Mouse (Mus musculus) CH12.LX (cell line): ENCODE measurements around the gene Dclk2.

Source experiments
- CHD2 ChIP-seq: IDR thresholded peaks from 2 replicates; pipeline ENCODE4 v1.6.1; 2011; ENCODE audit warnings: low read length, improper control_type of control experiment
- CTCF ChIP-seq, 2 experiments: IDR thresholded peaks in 1 of 2; conservative IDR thresholded peaks in 1 of 2; 2 replicates each; pipeline ENCODE4 v1.5.1; 2011 to 2012; ENCODE audit warnings: low read depth in 2 of 2, low read length in 2 of 2, improper control_type of control experiment in 1 of 2, inconsistent platforms in 1 of 2, mild to moderate bottlenecking in 1 of 2, moderate library complexity in 1 of 2
- ELF1 ChIP-seq: IDR thresholded peaks from 2 replicates; pipeline ENCODE4 v1.6.1; 2014; ENCODE audit warnings: low read depth, mild to moderate bottlenecking, inconsistent platforms, low read length, improper control_type of control experiment
- EP300 ChIP-seq: IDR thresholded peaks from 2 replicates; pipeline ENCODE4 v1.6.1; 2011; ENCODE audit warnings: low read length, improper control_type of control experiment
- HCFC1 ChIP-seq: IDR thresholded peaks from 2 replicates; pipeline ENCODE4 v1.6.1; 2012; ENCODE audit warnings: low read depth, mild to moderate bottlenecking, inconsistent platforms, low read length, improper control_type of control experiment
- MAX ChIP-seq: IDR thresholded peaks from 2 replicates; pipeline ENCODE4 v1.6.1; 2011; ENCODE audit warnings: low read length, improper control_type of control experiment
- MEF2A ChIP-seq: IDR thresholded peaks from 2 replicates; pipeline ENCODE4 v1.6.1; 2014; ENCODE audit warnings: low read depth, mild to moderate bottlenecking, inconsistent platforms, low read length, improper control_type of control experiment, borderline replicate concordance
- NRF1 ChIP-seq: IDR thresholded peaks from 2 replicates; pipeline ENCODE4 v1.6.1; 2014; ENCODE audit warnings: low read depth, mild to moderate bottlenecking, inconsistent platforms, low read length, improper control_type of control experiment, moderate library complexity
- POLR2A ChIP-seq: IDR thresholded peaks from 2 replicates; pipeline ENCODE4 v1.6.1; 2011; ENCODE audit warnings: low read depth, mild to moderate bottlenecking, improper control_type of control experiment, low read length
- SIN3A ChIP-seq: IDR thresholded peaks from 2 replicates; pipeline ENCODE4 v1.6.1; 2012; ENCODE audit warnings: low read length, improper control_type of control experiment, inconsistent platforms
- SMC3 ChIP-seq: IDR thresholded peaks from 2 replicates; pipeline ENCODE4 v1.6.1; 2011; ENCODE audit warnings: low read depth, low read length, improper control_type of control experiment
- TCF12 ChIP-seq: IDR thresholded peaks from 2 replicates; pipeline ENCODE4 v1.6.1; 2014; ENCODE audit warnings: low read depth, mild to moderate bottlenecking, inconsistent platforms, low read length, improper control_type of control experiment
- USF1 ChIP-seq: IDR thresholded peaks from 2 replicates; pipeline ENCODE4 v1.6.1; 2014; ENCODE audit warnings: low read depth, mild to moderate bottlenecking, inconsistent platforms, low read length, improper control_type of control experiment
- USF2 ChIP-seq: conservative IDR thresholded peaks from 2 replicates; pipeline ENCODE4 v1.6.1; 2011; ENCODE audit warnings: low read depth, low read length, improper control_type of control experiment

DNA sequence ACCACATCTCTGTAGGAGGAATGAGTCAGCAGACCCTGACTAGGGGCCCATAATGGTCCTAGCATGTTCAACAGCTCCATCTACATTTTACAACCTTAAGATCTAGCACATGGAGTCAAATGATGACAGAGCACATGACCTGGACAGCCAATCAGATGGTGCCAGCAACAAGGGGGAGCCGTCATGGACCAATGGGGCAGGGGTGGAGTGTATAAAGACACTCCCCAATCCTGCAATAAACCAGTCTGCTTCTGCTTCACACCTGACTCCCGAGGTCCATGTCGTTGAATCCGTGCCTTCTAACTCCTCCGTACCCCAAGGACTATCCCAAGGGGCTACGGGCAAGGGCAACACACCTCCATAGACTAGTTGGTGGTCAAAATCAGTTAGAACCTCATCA lies 101.3 kb downstream of the Dclk2 start:
- TF ChIP-seq CTCF (conservative IDR thresholded peaks at IDR 0.05 in 1 of 2, IDR thresholded peaks at IDR 0.05 in 1 of 2; ENCODE audit: low read depth in 2 of 2, low read length in 2 of 2) = no peak
- no peak for TF ChIP-seq EP300
- no peak for TF ChIP-seq SMC3
- TF ChIP-seq CHD2 = no peak
- no peak for TF ChIP-seq ELF1
- no peak for TF ChIP-seq POLR2A
- TF ChIP-seq NRF1 = no peak
- TF ChIP-seq HCFC1 = no peak
- no peak for TF ChIP-seq TCF12
- no peak for TF ChIP-seq USF2
- no peak for TF ChIP-seq MEF2A
- no peak for TF ChIP-seq MAX
- TF ChIP-seq USF1 = no peak
- no peak for TF ChIP-seq SIN3A
